Mouse (Mus musculus): Measurements from ENCODE around the gene Gm5565. TPM values are rescaled to one million over a fixed set of nuclear protein-coding genes. Genes with fewer than 3 reads are reported as not detected.

Gm5565 gene
- polyA plus RNA-seq, 1 experiment from 2014 or later: not detected

Other genes with a start within 250 kb of the Gm5565 start
- not detected in 2 replicates for gene Cyp3a25, start 150.9 kb downstream of the Gm5565 start, polyA plus RNA-seq (2015; fragmentation: Nextera tagmentation; extraction: Ambion mirVana)
- not detected in 2 replicates for gene Cyp3a59, start 81.3 kb downstream of the Gm5565 start, polyA plus RNA-seq (2015; fragmentation: Nextera tagmentation; extraction: Ambion mirVana)
- not detected in 2 replicates for gene Gm6309, start 10.2 kb upstream of the Gm5565 start, polyA plus RNA-seq (2015; fragmentation: Nextera tagmentation; extraction: Ambion mirVana)
- 0.34 TPM in 1 of 2 replicates, not detected in the other for gene 1700001J03Rik, start 24.8 kb upstream of the Gm5565 start, polyA plus RNA-seq (2015; fragmentation: Nextera tagmentation; extraction: Ambion mirVana)
- gene Rnf6, start 61.0 kb upstream of the Gm5565 start, polyA plus RNA-seq (2015; fragmentation: Nextera tagmentation; extraction: Ambion mirVana): 55.9 and 59.5 TPM in 2 replicates
- gene Cdk8, start 70.7 kb upstream of the Gm5565 start, polyA plus RNA-seq (2015; fragmentation: Nextera tagmentation; extraction: Ambion mirVana): 8.4 and 8.8 TPM in 2 replicates
- 0.92 and 1.0 TPM in 2 replicates for gene Wasf3, start 224.4 kb upstream of the Gm5565 start, polyA plus RNA-seq (2015; fragmentation: Nextera tagmentation; extraction: Ambion mirVana)

Measured in lung, embryonic 16.5 days (tissue).